ENCODE assay signal across 11 mouse cellular contexts in genomic region chr5:112029955-112030354, GRCm38 (mm10).
DNase-seq lines count a peak whose midpoint lies in the region; ATAC-seq and TF ChIP-seq lines count a peak whose summit lies in the region.
"Had no signal": no experiment of that assay in that cellular context is flagged by ENCODE, and none has a peak within 500 bp of the region (broad histone marks: within the 10 kb centered on the region; RNA-seq: fewer than 3 reads in every experiment).

No protein-coding gene starts in this region.

- H3K9me3 ChIP-seq in forebrain, embryonic 13.5 days (replicated peaks): no peaks in the 10 kb centered on the region
- no peaks in the 10 kb centered on the region for H3K9me3 ChIP-seq in hindbrain, embryonic 12.5 days (replicated peaks)
- no peaks in the 10 kb centered on the region for H3K9me3 ChIP-seq in stomach, postnatal 0 days (ENCODE audit: control insufficient read depth, low read length)

- peak overlapping the region; percentile 15 for H3K4me2 ChIP-seq in forebrain, embryonic 13.5 days
- no peak overlapping the region for H3K4me2 ChIP-seq in hindbrain, embryonic 12.5 days (replicated peaks)
- H3K4me2 ChIP-seq in stomach, postnatal 0 days (replicated peaks; ENCODE audit: low read depth): no peak overlapping the region

- H3K36me3 ChIP-seq in forebrain, embryonic 13.5 days (ENCODE audit: poor library complexity, severe bottlenecking): no peaks in the 10 kb centered on the region
- H3K36me3 ChIP-seq in hindbrain, embryonic 12.5 days: no peaks in the 10 kb centered on the region
- H3K36me3 ChIP-seq in stomach, postnatal 0 days (ENCODE audit: control insufficient read depth, insufficient read depth, low read length): no peaks in the 10 kb centered on the region
- H3K36me3 ChIP-seq: G1E had no signal

- no peak for TF ChIP-seq EP300 in stomach, postnatal 0 days (optimal IDR thresholded peaks at IDR 0.05)

- no peak overlapping the region for H3K9ac ChIP-seq in forebrain, embryonic 13.5 days
- H3K9ac ChIP-seq in hindbrain, embryonic 12.5 days: 0 out of 2 replicates have a peak overlapping the region, but pooled peaks have one; percentile 4
- no peak overlapping the region for H3K9ac ChIP-seq in stomach, postnatal 0 days (ENCODE audit: low read length)

- no peak for TF ChIP-seq CTCF in stomach, postnatal 0 days (IDR thresholded peaks at IDR 0.05; ENCODE audit: low read depth)

- peaks cover 2% of the 10 kb centered on the region; the same call in 1 of the 2 replicates for H3K27me3 ChIP-seq in forebrain, embryonic 13.5 days
- H3K27me3 ChIP-seq in hindbrain, embryonic 12.5 days: 0 out of 2 replicates have a peak, but pooled peaks cover 3% of the 10 kb centered on the region
- H3K27me3 ChIP-seq in stomach, postnatal 0 days (ENCODE audit: control insufficient read depth, insufficient read depth, low read length): no peaks in the 10 kb centered on the region

- intact Hi-C loops in left cerebral cortex, postnatal 4 days (cut with DNase I): no loop called here

- WGBS in forebrain, embryonic 13.5 days: 16% methylated on average over 11 of the region's 11 CpGs
- WGBS in hindbrain, embryonic 12.5 days: 28% methylated on average over 11 of the region's 11 CpGs
- WGBS in stomach, postnatal 0 days: 39% methylated on average over 11 of the region's 11 CpGs

- peak overlapping the region; percentile 63 for H3K27ac ChIP-seq in forebrain, embryonic 13.5 days
- peak overlapping the region; percentile 64 for H3K27ac ChIP-seq in hindbrain, embryonic 12.5 days
- no peak overlapping the region for H3K27ac ChIP-seq in stomach, postnatal 0 days (replicated peaks)

- peak; percentile 81 for DNase-seq in left cerebral cortex, postnatal 4 days
- DNase-seq in retina, postnatal 1 day: peak; percentile 86
- DNase-seq in urinary bladder, adult 18-20 months (ENCODE audit: low spot score in 2 of 2): no peak
- no peak for DNase-seq in stomach, postnatal 0 days (ENCODE audit: low spot score)
- DNase-seq in spleen, postnatal 4 days (ENCODE audit: low spot score in 2 of 2): no peak
- DNase-seq: heart, postnatal 36 days had no signal

- no peak overlapping the region for H3K4me3 ChIP-seq in forebrain, embryonic 13.5 days
- no peak overlapping the region for H3K4me3 ChIP-seq in hindbrain, embryonic 12.5 days
- H3K4me3 ChIP-seq in stomach, postnatal 0 days (ENCODE audit: low read depth, low read length): no peak overlapping the region
- H3K4me3 ChIP-seq: erythroblast, embryonic 14.5 days had no signal

- peak; percentile 79 for ATAC-seq in forebrain, embryonic 13.5 days
- peak; percentile 66 for ATAC-seq in hindbrain, embryonic 12.5 days (ENCODE audit: low FRiP score)
- no peak for ATAC-seq in megakaryocyte-erythroid progenitor cell, adult 5-6 weeks (replicated peaks; ENCODE audit: low FRiP score, low TSS enrichment, poor library complexity, severe bottlenecking)
- ATAC-seq in stomach, postnatal 0 days (ENCODE audit: low FRiP score, low TSS enrichment): no peak

- H3K4me1 ChIP-seq in forebrain, embryonic 13.5 days: peaks cover 32% of the 10 kb centered on the region
- H3K4me1 ChIP-seq in hindbrain, embryonic 12.5 days: peaks cover 28% of the 10 kb centered on the region
- no peaks in the 10 kb centered on the region for H3K4me1 ChIP-seq in stomach, postnatal 0 days (replicated peaks; ENCODE audit: control insufficient read depth, insufficient read depth)

Comparison
In these comparisons a context has a peak if more than half of its experiments do, and no peak if none do; other contexts are left out.
1. ATAC-seq: peak in forebrain, embryonic 13.5 days (single experiment) and hindbrain, embryonic 12.5 days (single experiment); none in megakaryocyte-erythroid progenitor cell, adult 5-6 weeks (single experiment) and stomach, postnatal 0 days (single experiment).
2. DNase-seq: peak in left cerebral cortex, postnatal 4 days (single experiment) and retina, postnatal 1 day (single experiment); none in urinary bladder, adult 18-20 months (0 of 2), stomach, postnatal 0 days (single experiment) and spleen, postnatal 4 days (0 of 2).